Mouse (Mus musculus) urinary bladder, postnatal 25 days (tissue): ENCODE measurements around the gene Selenov.
A peak's percentile ranks its signal among the peaks of the same experiment; 100 is the strongest.
"Not testable (repeated sequence)": the region's sequence is repeated elsewhere in the genome, so short reads cannot be mapped to it uniquely, and the experiment has no call there.

ENCODE experiments used
- DNase-seq: peaks from one replicate; pipeline ENCODE4 v3.0.0; 2022; ENCODE audit warnings: low spot score

Gene Selenov

DNA sequence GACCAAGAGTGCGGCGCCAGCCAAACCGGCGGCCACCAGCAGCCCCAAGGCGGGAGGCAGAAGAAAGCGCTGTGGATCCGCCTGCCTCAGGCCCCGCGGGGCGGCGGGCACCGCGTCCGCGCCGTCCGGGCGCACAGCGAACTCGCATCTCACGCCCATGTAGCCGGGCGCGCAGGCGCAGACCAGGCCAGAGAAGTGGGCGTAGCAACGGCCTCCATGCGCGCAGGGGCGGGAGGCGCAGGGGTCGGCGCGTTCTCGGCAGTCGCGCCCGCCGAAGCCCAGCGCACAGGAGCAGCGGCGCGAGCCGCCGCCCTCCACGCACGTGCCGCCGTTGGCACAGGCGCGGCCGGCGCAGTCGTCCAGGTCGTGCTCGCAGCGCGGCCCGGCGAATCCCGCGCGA, 3.5 kb upstream of the Selenov start:
- DNase-seq, result peak; percentile 62

DNA sequence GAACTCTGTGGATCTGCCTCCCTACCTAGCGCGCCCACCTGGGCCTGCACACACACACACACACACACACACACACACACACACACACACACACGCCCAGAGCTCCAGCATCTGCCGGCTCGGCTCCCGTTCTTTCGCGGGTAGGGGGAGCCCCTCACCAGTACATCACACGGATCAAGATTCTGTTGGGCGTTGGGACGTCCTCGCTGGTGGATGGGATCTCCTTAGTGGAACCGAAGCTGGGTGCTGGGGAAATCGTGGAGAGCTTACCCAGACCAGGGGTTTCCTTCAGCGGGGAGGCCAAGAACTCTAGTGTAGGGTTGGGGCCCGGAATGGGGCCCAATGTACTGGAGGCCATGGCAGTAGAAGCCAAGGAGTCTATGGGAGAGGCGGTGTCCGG, 821 bp downstream of the Selenov start:
- no peak for DNase-seq

DNA sequence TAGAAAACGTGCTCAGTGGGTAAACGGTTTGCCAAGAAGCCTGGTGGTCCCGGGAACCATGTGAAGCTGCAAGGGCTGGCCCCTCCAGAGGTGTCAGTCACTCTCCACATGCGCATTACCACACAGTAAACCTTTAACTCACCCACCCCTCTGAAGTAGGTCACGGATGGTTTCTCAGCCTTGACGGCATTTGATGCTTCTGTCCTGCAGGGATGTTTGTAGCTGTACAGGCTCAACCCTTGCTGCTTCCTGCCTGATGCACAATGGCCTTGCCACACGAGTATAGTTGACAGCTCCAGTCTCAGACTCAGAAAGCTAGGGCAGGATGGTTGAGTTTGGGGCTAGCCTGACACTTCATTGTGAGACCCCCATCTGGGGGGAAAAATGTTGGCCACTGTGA, 10.4 kb downstream of the Selenov start:
- DNase-seq, result no peak

DNA sequence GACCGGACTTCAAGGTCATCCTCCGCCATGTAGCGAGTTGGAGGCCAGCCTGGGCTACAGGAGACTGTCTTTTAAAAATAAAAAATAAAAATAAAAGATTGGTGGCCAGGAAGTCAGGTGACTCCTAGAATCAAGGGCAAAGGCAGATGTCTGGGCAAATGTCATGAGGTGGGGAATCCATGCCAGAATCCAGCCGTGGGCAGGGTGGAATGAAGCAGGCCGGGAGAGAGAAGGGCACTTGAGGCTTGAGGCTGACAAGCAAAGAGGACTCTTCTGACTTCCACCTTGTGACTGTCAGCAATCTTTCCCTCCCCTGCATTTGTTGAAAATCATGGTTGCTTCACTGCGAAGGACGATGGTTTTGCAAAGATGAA, 12.7 kb downstream of the Selenov start:
- DNase-seq, result no peak

DNA sequence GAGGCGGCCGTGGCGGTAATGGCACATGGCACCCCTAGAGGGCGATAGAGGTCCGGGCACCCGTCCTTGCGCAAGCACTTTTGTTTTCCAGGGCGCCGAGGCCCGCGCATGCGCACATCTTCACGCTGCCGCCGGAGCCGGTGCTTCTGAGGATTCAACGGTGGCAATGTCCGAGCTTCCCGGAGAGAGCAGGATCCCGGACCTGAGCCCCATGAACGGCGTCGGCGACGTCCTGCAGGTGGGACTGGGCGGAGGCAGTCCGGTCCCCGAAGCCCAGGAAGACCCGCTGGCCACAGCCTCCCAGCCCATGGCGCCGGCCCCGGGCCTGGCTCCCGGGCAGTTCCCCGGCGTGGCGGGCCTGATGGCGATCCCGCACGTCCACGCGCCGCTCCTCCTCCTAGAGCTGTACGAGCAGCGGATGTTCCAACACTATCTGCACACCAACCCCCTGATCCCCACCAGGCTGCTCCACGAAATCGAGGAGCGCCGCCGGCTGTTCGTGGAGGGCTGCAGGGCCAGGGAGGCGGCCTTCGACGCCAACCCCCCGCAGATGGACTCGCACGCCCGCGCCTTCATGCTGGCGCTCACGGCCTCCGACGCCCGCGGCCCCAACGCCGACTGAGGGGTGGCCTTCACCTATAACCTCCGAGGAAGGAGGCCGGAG, 13.2 kb downstream of the Selenov start, which contains the start of gene Eid2b:
Gene Eid2b, plus strand, starts transcription at position 125 of the 664 bp plus-strand sequence.
- peak; percentile 98 for DNase-seq

DNA sequence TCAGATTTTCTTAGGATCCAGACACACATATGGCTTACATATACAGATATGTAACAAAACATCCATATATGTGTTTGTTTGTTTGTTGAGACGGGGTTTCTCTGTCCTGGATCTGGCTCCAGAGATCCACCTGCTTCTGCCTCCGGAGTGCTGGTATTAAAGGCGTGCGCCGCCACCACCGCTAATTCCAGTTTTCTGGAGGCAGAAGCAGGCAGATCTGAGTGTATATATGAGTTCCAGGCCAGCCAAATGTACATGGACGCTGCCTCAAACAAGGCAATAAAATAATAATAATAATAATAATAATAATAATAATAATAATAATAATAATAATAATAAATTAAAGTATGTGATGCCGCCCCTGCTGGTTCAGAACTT, 13.8 kb downstream of the Selenov start:
- no peak for DNase-seq

DNA sequence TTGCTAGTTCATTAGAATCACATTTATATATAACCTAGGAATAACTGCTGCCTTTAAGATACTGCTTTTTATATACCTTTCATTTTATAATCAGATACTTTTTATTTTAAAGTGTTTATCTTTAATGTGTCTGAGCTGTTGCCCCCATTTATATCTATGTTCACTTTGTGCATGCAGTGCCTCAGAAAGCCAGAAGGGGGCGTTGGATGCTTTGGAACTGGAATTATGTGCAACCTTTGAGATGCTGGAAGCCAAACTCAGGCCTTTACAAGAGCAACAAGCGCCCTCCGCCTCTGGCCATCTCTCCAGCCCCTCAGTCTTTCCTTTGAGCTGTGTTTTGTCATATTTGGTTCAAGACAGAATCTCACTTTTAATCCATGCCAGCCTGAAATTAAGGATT, 19.2 kb downstream of the Selenov start:
- DNase-seq, result no peak

DNA sequence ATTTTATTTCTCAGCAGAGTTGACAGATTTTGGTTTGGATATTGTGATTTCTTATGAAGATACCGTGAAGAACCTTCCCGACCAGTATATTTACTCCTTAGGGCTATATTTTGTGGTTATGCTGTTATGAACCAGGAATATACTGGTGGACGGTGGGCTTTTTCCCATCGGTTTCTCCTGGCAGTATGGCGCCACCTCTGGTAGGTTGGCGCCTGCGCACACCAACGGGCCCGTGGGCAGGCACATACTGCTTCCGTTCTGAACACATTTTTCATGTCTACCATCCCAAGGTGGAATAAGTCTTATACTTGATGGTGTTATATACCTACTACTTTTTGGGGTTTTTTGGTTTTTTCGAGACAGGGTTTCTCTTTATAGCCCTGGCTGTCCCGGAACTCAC, 21.6 kb downstream of the Selenov start:
- DNase-seq, result no peak

DNA sequence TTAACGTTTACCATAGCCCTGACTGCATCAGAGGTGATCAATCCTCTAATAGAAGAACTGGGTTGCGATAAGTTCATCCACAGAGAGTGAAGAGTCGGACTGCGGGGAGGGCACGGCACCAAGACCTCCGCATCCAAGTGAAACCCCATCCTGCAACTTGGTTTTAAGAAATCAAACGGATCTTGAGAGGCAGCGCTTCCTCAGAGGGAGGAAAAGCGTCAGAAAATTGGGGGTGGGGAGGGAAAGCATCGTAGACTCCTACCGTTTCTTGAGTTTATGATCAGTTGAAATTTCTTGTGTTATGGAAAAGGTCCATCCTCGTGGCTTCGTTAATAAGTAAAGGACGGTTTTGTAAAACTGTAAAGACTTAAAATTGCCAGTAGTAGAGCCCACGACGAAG, 22.4 kb downstream of the Selenov start:
- no peak for DNase-seq

DNA sequence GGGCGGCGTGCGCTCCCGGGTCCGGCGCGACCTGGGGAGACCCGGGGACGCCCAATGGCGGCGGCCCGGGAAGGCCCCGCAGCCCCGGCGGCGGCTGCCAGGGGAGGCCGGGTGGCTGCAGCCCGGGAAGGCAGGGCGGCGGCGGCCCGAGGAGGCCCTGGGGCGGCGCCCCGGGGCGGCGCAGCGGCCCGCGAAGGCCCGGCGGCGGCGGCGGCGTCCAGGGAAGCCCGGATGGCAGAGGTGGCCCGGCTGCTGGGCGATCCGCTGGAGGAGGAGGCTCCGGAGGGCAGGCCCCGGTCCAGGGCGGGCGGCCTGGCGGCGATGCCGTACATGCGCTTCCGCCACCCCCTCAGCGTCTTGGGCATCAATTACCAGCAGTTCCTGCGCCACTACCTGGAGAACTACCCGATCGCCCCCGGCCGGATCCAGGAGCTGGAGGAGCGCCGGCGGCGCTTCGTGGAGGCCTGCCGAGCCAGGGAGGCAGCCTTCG, 22.9 kb downstream of the Selenov start:
- DNase-seq, result peak; percentile 41

DNA sequence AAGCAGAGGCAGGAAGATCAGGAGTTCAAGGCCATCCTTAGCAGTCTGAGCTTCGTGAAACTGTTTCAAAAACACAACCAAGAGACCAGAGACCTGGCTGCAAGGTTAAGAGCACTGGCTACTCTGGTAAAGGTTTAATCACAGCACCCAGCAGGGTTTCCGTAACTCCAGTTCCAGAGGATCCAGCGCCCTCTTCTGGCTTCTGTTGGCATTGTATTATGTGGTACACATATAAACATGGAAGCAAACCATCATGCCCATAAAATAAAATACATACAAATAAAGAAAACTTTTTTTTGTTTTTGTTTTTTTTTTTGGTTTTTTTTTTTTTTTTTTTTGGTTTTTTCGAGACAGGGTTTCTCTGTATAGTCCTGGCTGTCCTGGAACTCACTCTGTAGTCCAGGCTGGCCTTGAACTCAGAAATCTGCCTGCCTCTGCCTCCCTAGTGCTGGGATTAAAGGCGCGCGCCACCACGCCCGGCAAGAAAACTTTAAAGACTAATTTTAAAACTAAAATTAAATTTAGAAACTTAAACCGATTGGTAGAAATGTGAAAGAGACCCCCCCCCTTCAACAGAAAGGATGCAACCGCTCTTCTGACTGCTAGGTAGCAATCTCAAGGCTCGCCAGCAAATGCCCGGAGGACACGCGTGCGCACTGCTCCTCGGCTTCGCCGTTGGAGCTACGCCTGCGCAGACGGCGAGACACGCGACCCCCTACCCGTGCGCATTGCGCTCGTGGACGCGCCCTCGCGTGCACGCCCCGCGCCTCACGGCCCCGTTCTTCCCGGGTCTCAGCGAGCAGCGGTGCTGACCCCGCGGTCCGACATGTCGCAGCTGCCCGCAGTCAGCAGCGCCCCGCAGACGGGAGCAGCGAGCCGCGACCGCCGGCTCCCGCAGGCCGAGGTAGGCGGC, 23.6 kb downstream of the Selenov start, which contains the start of gene Eid2:
Gene Eid2, plus strand, starts transcription at position 753 of the 913 bp plus-strand sequence.
- DNase-seq, result peak; percentile 75

DNA sequence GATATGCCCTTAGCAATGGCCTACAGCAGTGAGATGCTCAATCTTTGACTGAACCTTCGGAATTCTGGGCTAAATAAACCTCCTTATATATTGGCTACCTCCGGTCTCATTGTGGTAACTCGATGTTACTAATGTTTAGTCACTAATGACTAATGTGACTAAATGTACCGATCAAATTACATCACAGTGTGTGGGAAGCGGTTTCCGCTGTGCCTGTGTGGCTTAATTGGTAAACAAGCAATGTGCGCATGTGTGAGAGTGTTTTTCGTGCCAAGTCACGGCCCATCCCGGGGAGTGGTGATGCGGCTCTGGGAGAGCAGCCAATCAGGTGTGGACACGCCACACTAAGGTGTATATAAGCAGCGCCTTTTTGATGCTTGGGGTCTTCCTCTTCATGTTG, 25.6 kb downstream of the Selenov start:
- no peak for DNase-seq

DNA sequence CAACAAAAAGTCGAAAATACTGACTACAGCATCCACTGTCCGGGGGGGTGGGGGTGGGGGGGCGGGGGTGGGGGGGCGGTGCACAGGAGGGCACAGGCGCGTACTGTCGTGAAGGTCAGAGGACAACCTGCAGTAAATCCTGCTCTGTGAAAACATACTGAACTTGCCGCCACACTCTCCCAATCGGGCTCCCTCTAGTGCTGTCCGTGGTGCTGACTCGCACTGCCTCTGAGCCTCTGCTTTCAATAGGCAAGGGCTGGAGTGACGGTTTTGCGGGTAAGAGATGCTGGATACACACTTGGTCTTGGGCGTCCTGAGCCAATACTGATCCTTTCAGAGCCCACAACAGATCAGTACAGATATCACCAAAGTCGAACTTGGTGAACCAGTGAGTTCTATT, 27.2 kb downstream of the Selenov start:
- peak; percentile 73 for DNase-seq

DNA sequence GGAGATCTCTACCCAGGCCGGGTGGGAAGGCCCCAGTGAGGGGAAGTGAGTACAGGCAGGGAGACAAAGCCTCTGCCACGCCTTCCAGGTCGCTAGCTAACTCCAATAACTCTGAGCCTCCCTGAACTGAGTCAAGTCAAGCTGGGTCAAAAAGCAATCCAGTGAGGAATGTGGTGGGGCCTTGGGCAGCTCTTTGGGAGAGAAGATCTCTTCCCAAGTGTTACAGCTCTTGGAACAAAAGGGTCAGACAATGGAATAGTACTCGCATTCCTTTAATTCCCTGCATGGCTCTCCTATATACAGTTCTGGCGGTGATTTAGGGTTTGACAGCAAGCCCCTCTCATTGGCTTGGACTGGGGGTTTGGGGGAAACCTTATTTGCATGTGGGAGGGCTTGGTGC, 28.1 kb downstream of the Selenov start:
- no peak for DNase-seq

DNA sequence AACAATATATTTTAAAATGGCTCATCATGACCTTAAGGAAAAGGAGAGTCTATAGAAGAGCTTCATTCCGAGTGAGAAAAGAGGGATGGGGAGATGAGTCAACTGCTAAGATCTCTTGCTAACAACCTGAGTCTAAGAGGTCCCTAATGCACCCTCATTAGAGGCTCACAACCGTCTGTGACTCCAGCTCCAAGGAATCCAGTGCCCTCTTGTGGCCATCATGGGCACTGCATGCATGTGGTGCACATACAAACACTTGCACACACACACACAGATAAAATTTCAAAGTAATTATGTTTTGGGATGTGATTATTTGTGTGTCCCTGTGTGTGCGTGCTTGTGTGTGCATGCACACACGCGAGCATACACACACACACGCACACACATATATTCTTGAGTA, 35.5 kb downstream of the Selenov start:
- no peak for DNase-seq

DNA sequence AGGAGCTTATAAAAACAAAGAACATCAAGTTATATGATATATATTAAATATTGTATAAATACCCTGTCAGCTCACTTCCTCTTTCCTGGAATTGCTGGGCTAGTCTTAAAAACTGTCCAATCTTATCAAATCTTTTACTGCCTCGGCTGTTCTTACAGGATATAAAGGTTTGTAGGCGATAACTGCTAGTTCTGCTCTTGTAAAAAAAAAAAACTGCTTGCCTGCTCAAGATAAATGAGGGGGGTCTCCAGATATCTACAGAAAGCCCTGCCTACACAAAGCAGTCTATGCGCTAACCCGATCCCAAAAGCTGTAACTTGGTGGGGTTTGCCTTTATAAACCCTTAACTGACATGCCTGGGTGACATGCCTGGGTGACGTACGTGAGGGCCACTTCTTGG, 36.4 kb downstream of the Selenov start:
- no peak for DNase-seq

DNA sequence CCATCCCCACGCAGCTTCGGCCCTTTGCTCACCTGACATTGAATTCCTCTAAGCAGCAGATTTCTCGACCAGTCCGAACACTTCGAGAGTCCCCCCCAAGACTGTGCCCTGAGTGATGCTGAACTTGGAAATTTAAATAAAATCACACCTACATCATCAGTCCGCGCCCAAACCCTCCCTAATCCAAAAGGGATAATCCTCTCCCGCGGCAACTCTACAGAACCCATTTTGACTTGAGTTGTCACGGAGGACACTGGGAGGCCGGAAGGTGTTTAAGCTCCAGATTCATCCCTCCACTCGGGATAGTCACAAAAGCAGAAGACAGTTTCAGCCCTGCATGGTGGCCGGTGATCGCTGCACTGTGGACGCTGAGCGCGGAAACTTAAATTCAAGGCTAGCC, 39.0 kb downstream of the Selenov start:
- DNase-seq, result no peak

DNA sequence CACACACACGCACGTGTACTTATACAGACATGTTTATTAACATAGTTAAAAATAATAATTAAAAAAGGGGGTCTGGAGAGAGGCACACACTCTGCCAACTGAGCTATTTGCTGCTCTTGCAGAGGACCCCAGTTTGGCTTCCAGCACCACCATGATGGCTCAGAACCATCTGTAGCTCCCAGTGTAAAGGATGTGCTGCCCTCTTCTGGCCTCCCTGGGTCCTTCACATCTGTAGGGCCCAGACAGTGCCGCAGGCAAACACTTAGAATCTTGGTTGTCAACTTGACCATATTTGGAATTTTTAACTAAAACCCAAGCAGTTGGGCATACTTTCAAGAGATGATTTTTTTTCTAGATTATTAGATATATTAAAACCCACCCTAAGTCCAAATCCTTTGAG, 42.0 kb downstream of the Selenov start:
- no peak for DNase-seq

DNA sequence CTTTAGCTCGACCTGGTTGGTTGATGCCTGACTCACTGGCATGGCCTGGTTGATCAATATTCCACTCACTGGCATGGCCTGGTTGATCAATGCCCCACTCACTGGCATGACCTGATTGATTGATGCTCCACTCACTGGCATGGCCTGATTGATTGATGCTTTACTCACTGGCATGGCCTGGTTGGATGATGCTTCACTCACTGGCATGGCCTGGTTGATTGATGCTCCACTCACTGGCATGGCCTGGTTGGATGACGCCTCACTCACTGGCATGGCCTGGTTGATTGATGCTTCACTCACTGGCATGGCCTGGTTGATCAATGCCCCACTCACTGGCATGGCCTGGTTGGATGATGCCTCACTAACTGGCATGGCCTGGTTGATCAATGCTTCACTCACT, 47.0 kb downstream of the Selenov start:
- DNase-seq, result not testable (repeated sequence)
